Mouse (Mus musculus): ENCODE results near the gene Syt1.

The Syt1 gene

DNA sequence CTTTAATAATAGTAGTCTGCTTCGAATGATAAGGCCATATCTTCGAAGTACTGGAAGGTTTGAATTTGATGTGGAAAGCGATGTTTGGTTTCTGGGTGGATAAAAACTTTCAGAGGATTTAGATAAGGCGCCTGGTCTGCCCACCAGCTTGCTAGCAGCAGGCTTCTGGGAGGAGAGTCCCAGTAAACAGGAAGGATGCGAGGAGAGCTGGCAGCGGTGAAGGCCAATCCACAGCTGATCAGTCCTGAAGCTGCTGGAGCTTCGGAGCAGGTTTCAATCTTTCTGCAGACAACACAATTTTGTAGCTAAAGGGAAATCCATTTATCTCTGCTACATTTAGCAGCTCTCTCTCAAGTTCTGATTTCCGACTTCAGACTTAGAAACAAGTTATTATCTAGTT, 358.7 kb downstream of the Syt1 start:
- no peak for DNase-seq (ENCODE audit: low spot score in 2 of 2)

DNA sequence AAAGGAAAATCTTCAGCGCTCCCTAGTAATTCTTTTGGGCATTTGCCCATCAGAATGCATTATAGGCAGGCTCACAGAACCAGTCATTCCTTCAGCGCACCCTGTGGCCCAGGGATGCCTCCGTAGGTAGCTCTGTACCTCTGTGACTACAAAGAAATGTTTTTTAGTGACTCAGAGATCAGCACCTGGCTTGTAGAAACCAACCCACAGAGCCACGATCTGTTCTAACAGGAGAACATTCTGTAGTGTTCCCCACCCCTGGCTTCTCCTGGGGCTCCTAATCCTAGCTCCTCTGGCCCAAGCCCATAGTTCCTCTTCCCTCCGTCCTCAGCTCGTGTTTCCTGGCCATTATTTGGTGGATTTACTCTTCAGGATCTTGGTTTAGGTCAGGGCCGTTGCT, 361.6 kb downstream of the Syt1 start:
- no peak for DNase-seq (ENCODE audit: low spot score in 2 of 2)

DNA sequence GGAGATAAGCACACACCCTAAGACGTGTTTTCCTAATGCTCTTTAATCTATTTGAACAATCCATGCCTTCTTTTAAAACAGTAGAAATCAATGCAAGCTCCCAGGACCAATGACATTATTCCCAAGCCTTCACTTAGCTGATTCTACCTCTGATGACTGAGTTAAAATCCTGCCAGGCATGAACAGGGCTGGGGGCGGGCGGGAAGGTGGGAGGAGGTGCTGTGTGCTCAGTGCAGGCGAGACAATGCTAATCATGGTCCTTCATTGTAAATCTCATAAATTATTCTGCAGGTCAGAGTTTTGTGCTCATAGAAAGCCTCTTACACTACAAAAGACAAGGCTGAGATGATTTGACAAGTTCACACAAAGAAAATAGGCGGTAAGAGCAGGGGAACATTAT, 366.9 kb downstream of the Syt1 start:
- DNase-seq (ENCODE audit: low spot score in 2 of 2) = no peak

DNA sequence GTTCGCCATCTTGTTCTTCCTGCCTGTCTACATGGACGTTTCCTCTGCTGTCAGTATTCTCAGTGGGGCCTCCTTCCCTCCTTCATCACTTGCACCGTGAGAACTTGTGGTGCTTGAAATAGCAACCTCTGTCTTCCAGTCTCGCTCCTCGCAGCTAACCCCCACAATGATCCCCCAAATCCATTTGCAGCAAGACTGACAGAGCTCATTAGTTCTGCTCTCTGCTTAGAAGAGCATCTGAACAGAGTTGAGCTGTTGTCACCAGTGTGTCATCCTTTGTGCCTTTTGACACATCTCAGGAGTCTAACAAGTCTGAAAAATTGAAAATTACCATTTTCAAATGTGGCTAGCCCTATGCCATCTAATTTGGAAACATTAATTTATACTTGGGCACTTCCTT, 372.7 kb downstream of the Syt1 start:
- DNase-seq (ENCODE audit: low spot score in 2 of 2) = no peak

- no peak for DNase-seq (ENCODE audit: low spot score in 2 of 2)
Observed at GRCm38 (mm10) chr10:108636086-108636485, 374.7 kb downstream of the Syt1 start.

GRCm38 (mm10) chr10:108635616-108636015, 375.2 kb downstream of the Syt1 start:
- DNase-seq (ENCODE audit: low spot score in 2 of 2) = no peak

- DNase-seq (ENCODE audit: low spot score in 2 of 2) = no peak
Observed at GRCm38 (mm10) chr10:108630841-108631240, 379.9 kb downstream of the Syt1 start.

DNA sequence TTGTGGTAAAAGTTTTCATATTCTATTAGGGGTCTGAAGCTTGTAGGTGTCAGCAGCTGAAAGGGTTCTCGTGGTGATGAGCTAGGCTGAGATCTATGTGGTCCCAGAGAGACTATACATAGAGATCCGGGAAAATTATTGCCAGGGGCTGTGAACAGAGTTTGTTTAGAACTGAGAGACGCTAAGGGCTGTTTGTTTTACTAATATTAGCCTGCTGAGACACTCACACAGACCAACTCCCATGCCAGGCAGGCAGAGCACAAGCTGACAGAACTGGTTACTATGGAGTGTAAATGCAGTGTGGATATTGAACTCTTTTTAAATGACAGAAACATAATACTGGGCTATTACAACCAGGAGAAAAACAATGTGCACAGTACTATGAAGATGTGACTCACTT, 384.4 kb downstream of the Syt1 start:
- DNase-seq (ENCODE audit: low spot score in 2 of 2) = no peak

- DNase-seq (ENCODE audit: low spot score in 2 of 2) = no peak
Observed at GRCm38 (mm10) chr10:108623002-108623401, 387.8 kb downstream of the Syt1 start.

DNA sequence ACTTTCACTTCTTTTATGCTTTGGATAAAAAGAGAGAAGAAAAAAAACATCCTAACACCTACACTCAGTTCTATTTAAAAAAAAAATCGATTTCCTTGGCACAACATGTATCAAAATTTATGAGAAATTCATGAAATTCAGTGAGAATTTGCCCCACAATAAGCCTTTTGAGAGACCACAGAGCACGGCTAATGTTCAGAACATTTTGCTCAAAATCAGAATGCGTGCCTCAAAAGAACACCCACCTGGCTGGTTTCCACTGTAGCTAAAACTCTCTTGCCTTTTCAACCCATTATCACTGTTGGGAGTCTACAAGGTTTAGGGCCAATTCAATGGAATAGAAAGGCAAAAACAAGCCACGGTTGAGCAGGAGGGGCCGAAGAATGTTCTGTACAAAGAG, 390.9 kb downstream of the Syt1 start:
- no peak for DNase-seq (ENCODE audit: low spot score in 2 of 2)

DNA sequence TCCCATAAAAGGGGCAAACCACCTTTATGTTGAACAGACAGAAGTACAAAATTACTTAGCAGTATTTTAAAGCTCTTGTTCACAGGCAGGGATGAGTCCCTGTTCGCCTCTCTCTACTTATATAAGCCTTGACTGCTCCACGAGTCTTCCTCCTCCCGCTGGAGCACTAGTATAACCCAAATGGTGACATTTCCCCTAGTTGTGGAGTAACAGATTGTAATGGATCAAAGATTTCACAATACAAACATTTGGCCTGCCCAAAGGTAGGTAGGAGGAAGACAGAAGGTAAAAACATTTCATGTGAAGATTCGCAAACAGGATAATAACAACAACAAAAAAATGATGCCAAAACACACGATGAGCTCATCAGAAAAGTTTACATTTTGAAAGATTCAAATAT, 391.6 kb downstream of the Syt1 start:
- DNase-seq (ENCODE audit: low spot score in 2 of 2) = no peak

DNA sequence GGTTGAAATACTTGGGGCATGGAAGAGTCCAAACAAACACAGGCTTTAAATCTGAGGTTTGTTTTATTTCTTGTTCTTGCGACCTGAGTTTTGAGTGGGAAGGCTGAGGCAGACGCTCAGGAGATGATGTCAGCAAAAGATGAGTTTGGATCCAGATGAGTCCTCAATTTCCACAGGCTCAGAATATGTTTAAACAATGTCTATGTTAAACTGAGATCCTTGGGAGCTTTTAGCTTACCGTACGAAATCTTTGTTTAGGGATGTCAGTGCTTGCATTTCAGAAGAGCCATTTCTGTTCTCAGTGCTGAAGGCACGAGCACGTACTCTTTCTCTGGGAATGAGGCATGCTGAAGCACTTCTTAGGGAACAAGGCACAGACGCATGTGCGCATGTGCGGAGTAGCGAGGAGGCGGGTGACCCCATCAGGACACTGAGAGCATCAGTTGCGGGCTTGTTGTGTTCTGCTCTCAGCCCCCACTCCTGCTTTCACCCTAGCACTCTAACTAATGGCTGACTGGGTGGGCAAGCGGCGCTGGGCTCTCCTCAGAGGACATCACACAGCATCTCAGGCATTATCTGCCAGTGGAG, 400.6 kb downstream of the Syt1 start:
- DNase-seq (ENCODE audit: low spot score in 2 of 2) = no peak

DNA sequence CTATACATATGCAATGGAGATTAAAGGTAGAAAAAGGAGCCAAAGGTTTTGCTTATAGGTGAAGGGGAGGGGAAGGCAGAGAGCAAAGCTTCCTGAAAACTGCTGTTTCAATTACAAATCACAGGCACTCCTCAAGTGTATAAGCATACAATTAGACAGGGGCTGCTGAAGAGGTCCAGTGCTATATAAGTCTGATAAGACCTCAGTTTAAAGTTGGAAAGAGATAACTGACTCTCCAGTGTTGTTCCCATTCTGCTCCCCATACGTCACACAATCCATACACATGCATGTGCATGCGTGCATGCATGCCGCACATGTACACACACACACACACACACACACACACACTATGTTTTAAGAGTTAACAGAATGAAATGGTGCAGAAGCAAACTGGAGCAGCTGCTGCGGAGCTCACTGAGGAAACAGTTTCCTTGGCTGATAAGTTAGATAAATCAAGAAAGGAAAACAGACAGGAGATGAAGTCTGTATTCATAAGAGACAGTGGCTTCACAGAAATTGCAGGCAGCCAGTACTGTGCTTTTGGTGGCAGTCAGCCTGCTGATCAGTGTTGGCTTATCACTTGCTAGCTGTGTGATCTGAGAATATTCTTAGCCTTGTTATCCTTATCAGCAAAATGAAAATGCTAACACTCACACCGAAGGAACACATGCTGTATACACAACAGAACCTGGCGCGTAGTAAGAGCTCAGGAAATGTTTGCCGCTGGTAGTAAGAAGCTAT, 408.9 kb downstream of the Syt1 start:
- DNase-seq (ENCODE audit: low spot score in 2 of 2) = no peak

GRCm38 (mm10) chr10:108600693-108601092, 410.1 kb downstream of the Syt1 start:
- no peak for DNase-seq (ENCODE audit: low spot score in 2 of 2)

- DNase-seq (ENCODE audit: low spot score in 2 of 2) = no peak
Observed at GRCm38 (mm10) chr10:108597385-108597784, 413.4 kb downstream of the Syt1 start.

DNA sequence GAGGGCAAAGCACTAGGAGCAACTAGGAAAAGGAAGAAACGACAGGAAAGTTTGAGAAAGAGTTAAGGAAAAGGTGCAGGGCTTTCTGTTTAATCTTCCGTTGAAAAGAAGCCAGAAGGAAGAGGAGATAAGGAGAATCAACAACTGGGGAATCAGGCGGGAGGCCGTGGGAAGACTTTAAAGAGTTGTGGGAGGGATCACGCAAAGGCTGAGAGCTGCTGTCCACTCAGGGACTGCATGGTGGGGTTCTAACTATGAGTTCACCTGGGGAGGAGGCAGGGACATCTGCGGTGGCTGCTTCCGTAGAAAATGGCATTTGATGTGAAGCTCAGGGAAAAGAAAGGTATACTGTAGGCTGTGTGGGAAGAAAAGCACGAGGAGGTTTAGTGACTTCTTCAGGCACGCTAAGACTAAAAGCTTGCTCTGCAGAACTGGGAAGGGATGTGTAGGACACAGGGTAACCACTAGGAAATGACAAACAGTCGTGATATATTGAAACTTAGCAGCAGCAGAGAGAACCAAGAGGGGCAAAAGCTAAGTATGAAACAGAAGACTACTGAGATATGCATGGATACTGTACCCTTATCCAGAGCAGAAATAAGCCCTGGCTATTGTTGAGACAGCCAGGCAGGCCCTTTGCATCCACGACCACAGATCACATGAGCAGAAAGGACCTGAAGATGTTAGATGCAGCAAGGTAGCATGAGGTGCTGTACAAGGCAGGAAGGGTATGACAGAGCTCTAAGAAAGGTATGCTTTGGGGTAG, 414.4 kb downstream of the Syt1 start:
- no peak for DNase-seq (ENCODE audit: low spot score in 2 of 2)

DNA sequence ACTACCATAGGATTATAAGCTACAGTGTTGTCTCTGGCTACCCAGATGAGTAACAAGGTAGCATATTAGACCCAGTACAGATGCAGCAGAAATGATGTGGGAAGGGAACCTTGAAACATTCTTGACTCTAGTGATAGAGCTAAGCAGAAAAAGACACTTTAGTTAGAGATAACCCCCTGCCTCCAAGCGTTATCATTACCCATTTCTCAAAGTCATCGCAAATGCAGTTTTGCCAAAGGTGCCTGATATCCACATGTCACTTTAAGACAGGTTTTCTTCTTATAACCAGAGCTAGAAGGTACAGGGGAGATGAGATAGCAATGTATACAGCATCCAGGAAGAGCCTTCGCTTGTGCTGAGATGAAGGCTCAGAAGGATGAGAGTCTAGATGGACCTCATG, 421.4 kb downstream of the Syt1 start:
- DNase-seq (ENCODE audit: low spot score in 2 of 2) = no peak

DNA sequence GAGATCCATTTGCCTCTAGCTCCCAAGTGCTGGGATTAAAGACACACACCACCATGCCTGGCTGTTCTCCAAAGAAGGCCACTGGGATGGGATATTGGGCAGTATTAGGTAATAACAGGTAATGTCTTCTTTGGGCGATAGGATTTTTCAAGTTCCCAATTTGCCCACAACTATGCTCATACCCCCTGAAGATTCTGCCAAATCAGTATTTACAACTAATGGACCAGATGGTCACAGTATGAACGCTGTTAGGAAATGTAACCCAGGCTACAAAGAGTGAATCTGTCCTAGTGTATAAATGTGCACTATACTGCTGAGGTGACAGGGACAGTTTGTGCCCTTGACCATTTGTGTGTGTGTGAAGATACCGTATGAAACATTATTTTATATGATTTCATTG, 421.9 kb downstream of the Syt1 start:
- DNase-seq (ENCODE audit: low spot score in 2 of 2) = no peak

DNA sequence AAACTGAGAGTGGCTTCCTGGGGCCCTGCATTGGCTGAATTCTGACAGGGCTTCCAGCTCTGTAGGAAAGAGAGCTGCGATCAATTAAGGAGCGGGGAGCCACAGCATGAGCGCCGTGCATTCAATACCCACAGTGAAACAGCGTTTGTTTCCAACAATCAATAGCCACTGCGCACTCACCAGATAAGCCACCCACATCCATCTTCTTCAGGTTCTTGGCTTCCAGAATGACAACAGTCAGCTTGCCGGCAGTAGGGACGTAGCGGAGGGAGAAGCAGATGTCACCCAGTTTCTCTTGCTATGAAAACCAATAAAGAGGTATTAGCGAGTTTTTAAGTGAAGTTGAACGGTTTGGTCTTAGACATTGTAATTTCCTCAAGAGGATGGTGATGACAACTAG, 427.1 kb downstream of the Syt1 start:
- no peak for DNase-seq (ENCODE audit: low spot score in 2 of 2)

GRCm38 (mm10) chr10:108582397-108582730, 428.4 kb downstream of the Syt1 start:
- no peak for DNase-seq (ENCODE audit: low spot score in 2 of 2)

GRCm38 (mm10) chr10:108581555-108582396, 429.0 kb downstream of the Syt1 start:
- DNase-seq (ENCODE audit: low spot score in 2 of 2) = no peak

DNA sequence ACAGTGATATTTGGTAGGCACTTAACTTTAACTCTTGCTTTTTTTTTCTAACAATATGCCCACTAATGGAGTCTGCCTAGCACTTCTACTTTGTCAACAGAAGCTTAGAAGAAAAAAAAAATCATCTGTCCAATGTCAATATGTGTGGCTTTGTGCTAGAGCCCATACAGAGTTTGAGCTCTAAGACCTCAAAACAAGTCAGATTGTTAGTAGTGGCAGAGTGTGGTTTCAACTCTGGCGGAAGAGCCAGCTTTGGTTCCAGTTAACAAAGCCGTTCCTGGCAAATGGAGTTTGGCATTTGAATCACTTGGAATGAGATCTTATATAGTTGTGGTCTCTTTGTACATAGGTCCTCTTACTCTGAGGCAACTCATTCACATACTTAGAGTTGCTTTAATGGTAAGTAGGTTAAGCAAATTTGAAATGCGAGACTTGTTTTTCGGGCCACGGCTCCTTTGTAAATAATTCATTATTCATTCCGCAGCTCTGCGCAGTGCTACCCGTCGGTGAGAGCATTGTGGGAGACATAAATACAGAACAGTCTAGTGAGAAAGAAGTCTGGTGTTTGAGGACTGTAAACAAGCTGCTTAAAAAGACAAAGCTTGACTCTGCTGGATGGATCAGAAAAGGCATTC, 429.9 kb downstream of the Syt1 start:
- DNase-seq (ENCODE audit: low spot score in 2 of 2) = no peak

Measured in urinary bladder, postnatal 4 days (tissue).